In genomic region chr11:59817916-59818315, GRCm38 (mm10) we compare ENCODE assay signal across 15 mouse cellular contexts.
"Had no signal": no experiment of that assay in that cellular context is flagged by ENCODE, and none has a peak within 500 bp of the region (broad histone marks: within the 10 kb centered on the region; RNA-seq: fewer than 3 reads in every experiment).

No protein-coding gene starts in this region.

- H3K27ac ChIP-seq: neural tube, embryonic 15.5 days; stomach, embryonic 15.5 days; stomach, postnatal 0 days had no signal

- H3K4me2 ChIP-seq: neural tube, embryonic 15.5 days; stomach, embryonic 15.5 days had no signal

- DNase-seq: retina, postnatal 1 day; right cerebral cortex, adult 18-20 months; right cerebral cortex, postnatal 14 days; right cerebral cortex, postnatal 25 days; right cerebral cortex, postnatal 4 days; spleen, adult 18-20 months; thymus, adult 18-20 months; thymus, adult 2 months; thymus, postnatal 14 days; thymus, postnatal 25 days; thymus, postnatal 36 days; thymus, postnatal 4 days had no signal

- H3K9me3 ChIP-seq: neural tube, embryonic 15.5 days; stomach, embryonic 15.5 days had no signal

- H3K4me1 ChIP-seq: neural tube, embryonic 15.5 days; stomach, embryonic 15.5 days had no signal

- H3K4me3 ChIP-seq: neural tube, embryonic 15.5 days; stomach, embryonic 15.5 days had no signal

- H3K9ac ChIP-seq: neural tube, embryonic 15.5 days; stomach, embryonic 15.5 days had no signal

- H3K27me3 ChIP-seq: neural tube, embryonic 15.5 days; stomach, embryonic 15.5 days had no signal
